In genomic region chr3:95428423-95428822, GRCm38 (mm10) we compare ENCODE assay signal across 16 mouse cellular contexts. TPM values are rescaled to one million over a fixed set of nuclear protein-coding genes. Genes with fewer than 3 reads are reported as not detected.
"Had no signal": no experiment of that assay in that cellular context is flagged by ENCODE, and none has a peak within 500 bp of the region (broad histone marks: within the 10 kb centered on the region; RNA-seq: fewer than 3 reads in every experiment).

No protein-coding gene starts in this region.

RNA-seq across cellular contexts. Expression of gene 4930558C23Rik, which starts 25.8 kb away (rescaled TPM):
- total RNA-seq: layer of hippocampus, adult 2 months; layer of hippocampus, postnatal 25 days; left cerebral cortex, adult 18-20 months; left cerebral cortex, postnatal 25 days had no signal
- polyA plus RNA-seq: large intestine, adult 2 months; limb, embryonic 10.5 days; liver, embryonic 13.5 days; liver, postnatal 0 days; lung, embryonic 14.5 days; midbrain, embryonic 10.5 days; midbrain, embryonic 13.5 days; myocyte; neural tube, embryonic 13.5 days; small intestine, adult 2 months; spleen, adult 2 months; thymus, adult 2 months had no signal
